Mouse (Mus musculus) liver, embryonic 15.5 days (tissue): Measurements from ENCODE around the gene Tmem219. TPM values are rescaled to one million over a fixed set of nuclear protein-coding genes. Genes with fewer than 3 reads are reported as not detected.
A peak's percentile ranks its signal among the peaks of the same experiment; 100 is the strongest.

Experiments used
- ATAC-seq: fragments of 200-750 bp; cut with Nextera tagmentation; 2 replicates; pipeline ENCODE4 v1.8.0; 2017; ENCODE audit warnings: moderate number of reproducible peaks, mild to moderate bottlenecking, moderate library complexity; ENCODE audit not compliant: insufficient read depth
- H3K27ac ChIP-seq: fragments of 300-500 bp; sonication (generic); replicated peaks from 2 replicates; pipeline ENCODE4 v1.5.1; 2015; ENCODE audit warnings: mild to moderate bottlenecking, inconsistent platforms
- H3K27me3 ChIP-seq: fragments of 300-500 bp; sonication (generic); 2 replicates; pipeline ENCODE4 v1.6.1; 2015; ENCODE audit warnings: mild to moderate bottlenecking, inconsistent platforms
- H3K36me3 ChIP-seq: fragments of 300-500 bp; sonication (generic); replicated peaks from 2 replicates; pipeline ENCODE4 v1.6.1; 2015; ENCODE audit warnings: moderate library complexity, mild to moderate bottlenecking, inconsistent platforms
- H3K4me1 ChIP-seq: fragments of 300-500 bp; sonication (generic); replicated peaks from 2 replicates; pipeline ENCODE4 v1.6.1; 2015; ENCODE audit warnings: inconsistent platforms
- H3K4me2 ChIP-seq: fragments of 300-500 bp; sonication (generic); 2 replicates; pipeline ENCODE4 v1.6.1; 2015; ENCODE audit warnings: moderate library complexity, mild to moderate bottlenecking, inconsistent platforms
- H3K4me3 ChIP-seq: fragments of 300-500 bp; sonication (generic); replicated peaks from 2 replicates; pipeline ENCODE4 v1.5.1; 2015; ENCODE audit warnings: mild to moderate bottlenecking, inconsistent platforms
- H3K9ac ChIP-seq: fragments of 300-500 bp; sonication (generic); 2 replicates; pipeline ENCODE4 v1.6.1; 2015; ENCODE audit warnings: moderate library complexity, mild to moderate bottlenecking, inconsistent platforms
- H3K9me3 ChIP-seq: fragments of 300-500 bp; sonication (generic); replicated peaks from 2 replicates; pipeline ENCODE4 v1.6.1; 2016; ENCODE audit warnings: inconsistent platforms
- WGBS: fragments of 180-500 bp; shearing (Covaris S2); methylation state at CpG from one replicate; pipeline ENCODE4 v1.1.7; 2015; ENCODE audit warnings: mixed read lengths; ENCODE audit not compliant: insufficient replicate concordance; 5-methylcytosine and 5-hydroxymethylcytosine counted together
- polyA plus RNA-seq: library from polyadenylated mRNA; unstranded; fragments of >200 nt; fragmentation: Nextera tagmentation; extraction: Ambion mirVana; gene quantifications from 2 replicates; pipeline ENCODE4 v1.2.1, GENCODE M21; 2015

Gene Tmem219
- polyA plus RNA-seq, result 17.0 and 19.3 TPM in 2 replicates

GRCm38 (mm10) chr7:126922624-126923060 is at the start of gene Tmem219:
Tmem219 (minus strand) TSS chr7:126922917.
- 72% methylated on average over 5 of the region's 5 CpGs for WGBS
- no peak within 1 kb of the TSS for H3K9ac ChIP-seq
- ATAC-seq, result no peak
- H3K9me3 ChIP-seq, result no peaks in the 10 kb centered on the region
- peaks cover 37% of the 10 kb centered on the region for H3K4me1 ChIP-seq
- H3K27ac ChIP-seq, result no peak within 1 kb of the TSS; the same call in 1 of the 2 replicates
- H3K36me3 ChIP-seq, result no peaks in the 10 kb centered on the region
- no peaks in the 10 kb centered on the region for H3K27me3 ChIP-seq
- H3K4me2 ChIP-seq, result peak within 1 kb of the TSS; percentile 37
- H3K4me3 ChIP-seq, result peak within 1 kb of the TSS; percentile 9; the same call in 1 of the 2 replicates

- Histone ChIP-seq H3K9ac (no peak overlapping the region), H3K4me2 (no peak overlapping the region), H3K27me3 (peaks cover 19% of the 10 kb centered on the region), H3K27ac (no peak overlapping the region), H3K9me3 (no peaks in the 10 kb centered on the region), H3K4me3 (no peak overlapping the region), H3K4me1 (no peaks in the 10 kb centered on the region), H3K36me3 (no peaks in the 10 kb centered on the region)
- 67% methylated on average over 6 of the region's 6 CpGs for WGBS
- ATAC-seq, result no peak
These were observed 44.6 kb upstream of the Tmem219 start for GRCm38 (mm10) chr7:126967361-126967760.

DNA sequence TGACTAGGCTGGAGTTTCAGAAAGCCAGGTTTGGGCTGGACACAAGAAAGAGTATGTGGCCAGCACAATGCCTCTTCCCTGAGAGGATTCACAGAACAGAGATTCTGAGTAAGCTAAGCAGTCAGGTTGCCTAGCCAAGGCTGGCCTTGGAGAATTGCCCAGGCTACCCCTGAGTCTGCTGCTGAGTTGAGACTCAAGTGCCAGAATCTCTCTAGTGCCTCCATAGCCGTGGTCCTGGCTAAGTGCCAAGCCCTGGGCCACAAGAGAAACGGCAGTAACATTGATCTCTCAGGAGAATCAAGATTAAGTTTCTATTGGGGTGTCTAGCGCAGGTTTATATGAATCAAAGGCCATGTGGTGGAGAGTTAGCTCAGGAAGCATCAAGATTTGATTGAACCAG is 42.9 kb upstream of the Tmem219 start:
- no peaks in the 10 kb centered on the region for H3K4me1 ChIP-seq
- H3K4me2 ChIP-seq, result no peak overlapping the region
- WGBS, result 42% methylated on average over 3 of the region's 3 CpGs
- H3K27ac ChIP-seq, result no peak overlapping the region
- H3K27me3 ChIP-seq, result peaks cover 24% of the 10 kb centered on the region
- H3K9me3 ChIP-seq, result no peaks in the 10 kb centered on the region
- no peak for ATAC-seq
- no peak overlapping the region for H3K9ac ChIP-seq
- no peak overlapping the region for H3K4me3 ChIP-seq
- no peaks in the 10 kb centered on the region for H3K36me3 ChIP-seq

- no peak for ATAC-seq
These were observed 41.0 kb upstream of the Tmem219 start for GRCm38 (mm10) chr7:126963548-126964286.

GRCm38 (mm10) chr7:126961965-126962364 is 39.2 kb upstream of the Tmem219 start:
- no peaks in the 10 kb centered on the region for H3K4me1 ChIP-seq
- no peak for ATAC-seq
- H3K36me3 ChIP-seq, result no peaks in the 10 kb centered on the region
- H3K4me2 ChIP-seq, result no peak overlapping the region
- no peak overlapping the region for H3K4me3 ChIP-seq
- H3K9me3 ChIP-seq, result no peaks in the 10 kb centered on the region
- H3K9ac ChIP-seq, result no peak overlapping the region
- 62% methylated on average over 4 of the region's 4 CpGs for WGBS
- peaks cover 24% of the 10 kb centered on the region for H3K27me3 ChIP-seq
- no peak overlapping the region for H3K27ac ChIP-seq

More at GRCm38 (mm10) chr7:126963548-126964286, 41.0 kb upstream of the Tmem219 start:
- Histone ChIP-seq H3K27ac (no peak overlapping the region), H3K27me3 (peaks cover 24% of the 10 kb centered on the region), H3K4me2 (no peak overlapping the region), H3K4me1 (no peaks in the 10 kb centered on the region), H3K9me3 (no peaks in the 10 kb centered on the region), H3K4me3 (no peak overlapping the region), H3K36me3 (no peaks in the 10 kb centered on the region), H3K9ac (no peak overlapping the region)
- 28% methylated on average over 19 of the region's 19 CpGs for WGBS

DNA sequence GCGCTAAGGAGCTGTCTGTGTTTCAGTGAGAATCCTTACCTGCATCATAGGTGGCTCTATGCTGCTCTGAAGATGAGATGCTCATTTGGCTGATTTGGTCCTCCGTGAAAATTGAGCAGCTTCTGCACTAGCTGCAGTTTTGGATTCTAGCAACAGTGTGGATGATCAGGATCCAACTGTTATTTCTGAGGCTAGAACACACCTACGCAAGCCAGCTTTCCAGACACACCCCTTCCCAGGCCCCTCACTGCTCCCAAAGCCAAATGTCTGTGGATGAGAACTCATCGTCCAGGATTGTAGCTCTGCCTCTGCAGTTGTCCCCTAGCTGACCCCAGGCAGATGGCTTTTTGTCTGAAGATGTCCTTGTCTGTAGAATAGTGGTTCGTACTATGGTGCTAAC is 38.4 kb upstream of the Tmem219 start:
- H3K36me3 ChIP-seq, result no peaks in the 10 kb centered on the region
- H3K4me2 ChIP-seq, result no peak overlapping the region
- H3K9me3 ChIP-seq, result no peaks in the 10 kb centered on the region
- peaks cover 24% of the 10 kb centered on the region for H3K27me3 ChIP-seq
- no peak overlapping the region for H3K27ac ChIP-seq
- no peak for ATAC-seq
- WGBS, result 67% methylated on average over 5 of the region's 5 CpGs
- H3K4me3 ChIP-seq, result no peak overlapping the region
- H3K4me1 ChIP-seq, result no peaks in the 10 kb centered on the region
- no peak overlapping the region for H3K9ac ChIP-seq

- 33% methylated on average over 9 of the region's 9 CpGs for WGBS
These were observed 37.1 kb upstream of the Tmem219 start for GRCm38 (mm10) chr7:126959780-126960179.

DNA sequence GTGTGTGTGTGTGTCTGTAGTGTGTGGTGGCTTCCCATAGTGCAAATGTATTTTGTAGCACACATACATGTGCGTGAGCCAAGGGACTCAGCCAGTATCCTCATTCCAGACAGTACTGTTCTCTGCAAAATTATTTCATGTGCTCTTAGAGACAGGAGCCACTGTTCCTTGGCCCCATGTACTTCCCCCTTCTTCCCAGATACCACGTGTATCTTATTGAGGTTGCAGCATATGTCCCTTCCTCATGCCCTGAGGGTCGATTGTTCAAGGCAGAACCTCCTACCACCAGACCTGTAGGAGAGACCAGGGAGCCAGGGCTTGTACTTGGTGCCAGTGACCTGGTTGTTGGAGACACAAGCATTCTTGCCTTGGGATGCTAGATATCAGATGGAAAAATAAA is 32.4 kb upstream of the Tmem219 start:
- no peak for ATAC-seq
- WGBS, result 31% methylated on average over 3 of the region's 3 CpGs
- no peaks in the 10 kb centered on the region for H3K36me3 ChIP-seq

More at GRCm38 (mm10) chr7:126959780-126960179, 37.1 kb upstream of the Tmem219 start:
- Histone ChIP-seq H3K9ac (no peak overlapping the region), H3K36me3 (no peaks in the 10 kb centered on the region), H3K27ac (no peak overlapping the region), H3K9me3 (no peaks in the 10 kb centered on the region), H3K27me3 (peaks cover 24% of the 10 kb centered on the region), H3K4me1 (no peaks in the 10 kb centered on the region), H3K4me2 (no peak overlapping the region), H3K4me3 (no peak overlapping the region)
- no peak for ATAC-seq

DNA sequence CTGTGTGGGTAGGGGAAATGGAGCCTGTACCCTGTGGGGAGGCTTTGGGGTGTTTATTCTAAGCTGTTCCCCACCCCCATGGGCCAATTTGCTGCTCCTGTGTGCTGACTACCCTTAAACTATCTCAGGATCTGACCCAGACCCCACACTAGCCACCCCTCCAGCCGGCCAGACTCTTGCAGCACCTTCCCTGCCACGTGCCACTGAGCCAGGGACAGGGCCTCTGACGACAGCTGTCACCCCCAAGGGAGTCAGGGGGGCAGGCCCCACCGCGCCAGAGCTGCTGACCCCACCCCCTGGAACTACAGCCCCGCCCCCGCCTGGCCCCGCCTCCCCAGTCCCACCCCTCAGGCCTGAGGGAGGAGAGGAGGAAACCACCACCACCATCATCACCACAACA is 29.9 kb upstream of the Tmem219 start:
- WGBS, result 1% methylated on average over 8 of the region's 8 CpGs
- no peak for ATAC-seq
- Histone ChIP-seq H3K4me2 (no peak overlapping the region), H3K9me3 (no peaks in the 10 kb centered on the region), H3K4me1 (peaks cover 20% of the 10 kb centered on the region), H3K27ac (no peak overlapping the region), H3K4me3 (no peak overlapping the region), H3K9ac (no peak overlapping the region), H3K36me3 (no peaks in the 10 kb centered on the region), H3K27me3 (peaks cover 55% of the 10 kb centered on the region)

More for the DNA sequence above, 32.4 kb upstream of the Tmem219 start:
- no peak overlapping the region for H3K4me2 ChIP-seq
- H3K9ac ChIP-seq, result no peak overlapping the region
- peaks cover 38% of the 10 kb centered on the region for H3K27me3 ChIP-seq
- H3K4me3 ChIP-seq, result no peak overlapping the region
- H3K27ac ChIP-seq, result no peak overlapping the region
- H3K4me1 ChIP-seq, result peaks cover 10% of the 10 kb centered on the region
- H3K9me3 ChIP-seq, result no peaks in the 10 kb centered on the region

- H3K4me2 ChIP-seq, result no peak overlapping the region
These were observed 29.0 kb upstream of the Tmem219 start for GRCm38 (mm10) chr7:126951741-126952140.

DNA sequence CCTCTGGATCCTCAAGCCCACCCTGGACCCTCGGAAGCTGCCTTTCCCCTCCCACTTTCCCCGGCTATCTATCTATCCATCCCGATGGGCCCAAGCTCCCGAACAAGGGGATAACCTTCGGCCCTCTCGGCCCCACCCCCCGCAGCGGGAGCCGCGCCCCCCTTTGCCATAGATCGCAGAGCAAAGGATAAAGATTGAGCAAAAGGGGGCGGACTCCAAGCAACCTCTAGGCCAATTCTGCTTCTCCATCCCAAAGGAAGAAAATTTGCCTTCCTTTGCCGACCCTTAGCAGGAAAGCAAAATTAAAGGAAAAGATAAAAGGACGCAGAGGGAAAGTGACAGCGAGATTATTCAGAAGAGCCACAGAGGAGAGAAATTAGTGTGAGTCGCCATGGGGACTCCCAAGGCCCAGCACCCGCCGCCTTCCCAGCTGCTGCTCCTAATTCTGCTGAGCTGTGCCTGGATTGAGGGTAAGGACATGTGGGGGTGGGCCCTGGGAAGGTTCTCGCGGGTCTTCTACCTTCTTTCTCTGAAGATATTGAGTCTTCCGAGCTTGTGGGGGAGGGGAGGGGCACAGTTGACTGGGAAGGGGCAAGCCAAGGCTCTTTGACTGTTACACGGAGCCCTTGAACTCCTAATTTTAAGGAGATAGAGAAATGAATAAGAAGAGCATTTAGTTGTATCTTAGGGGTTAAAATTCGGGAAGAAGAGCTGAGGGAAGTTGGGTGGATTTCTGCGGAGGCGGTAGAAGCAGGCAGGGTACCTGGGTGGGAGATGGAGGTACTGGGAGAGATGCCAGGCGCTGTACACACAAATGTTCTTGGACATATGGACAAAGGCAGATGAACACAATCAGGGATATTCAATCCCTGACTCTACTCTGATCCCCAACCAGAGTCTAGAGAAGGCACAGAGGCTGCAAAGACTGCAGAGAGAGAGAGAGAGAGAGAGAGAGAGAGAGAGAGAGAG is 28.2 kb upstream of the Tmem219 start:
- Histone ChIP-seq H3K9me3 (no peaks in the 10 kb centered on the region), H3K36me3 (no peaks in the 10 kb centered on the region), H3K27ac (no peak overlapping the region), H3K27me3 (peaks cover 55% of the 10 kb centered on the region), H3K4me1 (peaks cover 20% of the 10 kb centered on the region), H3K4me3 (no peak overlapping the region), H3K4me2 (peak overlapping the region; percentile 79), H3K9ac (no peak overlapping the region)
- WGBS, result 7% methylated on average over 26 of the region's 26 CpGs
- no peak for ATAC-seq

More at GRCm38 (mm10) chr7:126951741-126952140, 29.0 kb upstream of the Tmem219 start:
- Histone ChIP-seq H3K9ac (no peak overlapping the region), H3K4me1 (peaks cover 20% of the 10 kb centered on the region), H3K36me3 (no peaks in the 10 kb centered on the region), H3K27ac (no peak overlapping the region), H3K9me3 (no peaks in the 10 kb centered on the region), H3K4me3 (no peak overlapping the region), H3K27me3 (peaks cover 55% of the 10 kb centered on the region)
- ATAC-seq, result no peak
- 16% methylated on average over 4 of the region's 4 CpGs for WGBS
